Mouse (Mus musculus) forebrain, embryonic 11.5 days (tissue): Measurements from ENCODE around the gene Gstz1. TPM values are rescaled to one million over a fixed set of nuclear protein-coding genes. Genes with fewer than 3 reads are reported as not detected.

Source experiments
- ATAC-seq: fragments of 200-750 bp; cut with Nextera tagmentation; replicated peaks from 2 replicates; pipeline ENCODE4 v1.8.0; 2017; ENCODE audit warnings: moderate TSS enrichment; ENCODE audit not compliant: low FRiP score
- DNase-seq: peaks from one replicate; pipeline ENCODE4 v3.0.0-alpha.2; 2017; ENCODE audit warnings: low spot score
- H3K27ac ChIP-seq: fragments of 300-500 bp; sonication (generic); 2 replicates; pipeline ENCODE4 v1.5.1; 2014; ENCODE audit warnings: low read depth, low read length
- H3K27me3 ChIP-seq: fragments of 300-500 bp; sonication (generic); 2 replicates; pipeline ENCODE4 v1.6.1; 2014; ENCODE audit warnings: mild to moderate bottlenecking, low read length, mixed read lengths; ENCODE audit not compliant: control insufficient read depth, insufficient read depth
- H3K36me3 ChIP-seq: fragments of 300-500 bp; sonication (generic); 2 replicates; pipeline ENCODE4 v1.6.1; 2014; ENCODE audit warnings: mild to moderate bottlenecking, low read length, moderate library complexity, mixed read lengths; ENCODE audit not compliant: control insufficient read depth, insufficient read depth
- H3K4me1 ChIP-seq: fragments of 300-500 bp; sonication (generic); replicated peaks from 2 replicates; pipeline ENCODE4 v1.6.1; 2014; ENCODE audit warnings: low read length, mixed read lengths; ENCODE audit not compliant: control insufficient read depth, insufficient read depth
- H3K4me2 ChIP-seq: fragments of 300-500 bp; sonication (generic); 2 replicates; pipeline ENCODE4 v1.6.1; 2014; ENCODE audit warnings: low read depth, mild to moderate bottlenecking, low read length, moderate library complexity, mixed read lengths; ENCODE audit not compliant: severe bottlenecking
- H3K4me3 ChIP-seq: fragments of 300-500 bp; sonication (generic); 2 replicates; pipeline ENCODE4 v1.5.1; 2014; ENCODE audit warnings: low read depth, low read length
- H3K9ac ChIP-seq: fragments of 300-500 bp; sonication (generic); 2 replicates; pipeline ENCODE4 v1.6.1; 2014; ENCODE audit warnings: low read length
- H3K9me3 ChIP-seq: fragments of 300-500 bp; sonication (generic); 2 replicates; pipeline ENCODE4 v1.6.1; 2016; ENCODE audit warnings: low read length, mixed read lengths; ENCODE audit not compliant: control insufficient read depth
- WGBS: fragments of 180-500 bp; shearing (Covaris S2); extraction: QIAGEN DNeasy Blood & Tissue Kit; methylation state at CpG from one replicate; pipeline ENCODE4 v1.1.7; 2014; 5-methylcytosine and 5-hydroxymethylcytosine counted together
- polyA plus RNA-seq: library from polyadenylated mRNA; unstranded; fragments of >200 nt; fragmentation: Nextera tagmentation; extraction: Ambion mirVana; gene quantifications from 2 replicates; pipeline ENCODE4 v1.2.1, GENCODE M21; 2014

The Gstz1 gene
- polyA plus RNA-seq, 1 experiment from 2014 or later: 29.7 TPM

DNA sequence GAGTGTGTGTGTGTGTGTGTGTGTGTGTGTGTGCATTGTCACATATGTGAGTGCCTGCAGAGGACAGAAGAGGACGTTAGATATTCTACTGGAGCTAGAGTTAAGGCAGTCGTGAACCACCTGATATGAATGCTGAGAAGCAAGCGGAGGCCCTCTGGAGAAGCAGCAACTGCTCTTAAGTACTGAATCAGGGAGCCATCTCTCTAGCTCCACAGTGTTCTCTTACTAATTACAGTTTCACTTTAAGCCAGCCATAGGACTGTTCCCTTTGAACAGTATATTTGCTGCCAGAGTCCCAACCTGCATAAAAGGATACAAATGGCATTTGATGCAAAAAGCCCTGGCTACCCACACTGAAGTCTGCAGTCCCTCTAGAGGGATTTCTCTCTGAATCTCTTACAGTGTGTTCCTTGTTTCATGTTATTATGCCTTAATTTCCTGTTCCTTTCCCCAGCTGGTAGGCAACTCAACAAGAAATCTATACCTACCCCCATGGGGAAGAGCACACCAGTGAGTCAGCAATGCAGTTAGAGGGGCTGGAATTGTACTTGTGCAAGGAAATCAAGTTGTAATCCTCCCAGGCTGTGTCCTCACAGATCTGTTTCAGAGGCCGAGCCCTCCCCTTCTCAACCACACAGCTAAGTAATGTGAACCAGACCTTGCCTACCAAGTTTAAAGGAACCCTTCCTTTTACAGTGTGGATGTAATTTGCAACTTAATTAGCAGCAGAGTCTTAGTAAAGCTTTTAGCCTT is 28.4 kb downstream of the Gstz1 start:
- Histone ChIP-seq H3K9me3 (no peaks in the 10 kb centered on the region), H3K27ac (no peak overlapping the region), H3K4me2 (no peak overlapping the region), H3K4me1 (no peaks in the 10 kb centered on the region), H3K4me3 (no peak overlapping the region), H3K36me3 (no peaks in the 10 kb centered on the region; the same call in 1 of the 2 replicates), H3K27me3 (no peaks in the 10 kb centered on the region), H3K9ac (no peak overlapping the region)
- WGBS: 86% methylated on average over 4 of the region's 4 CpGs
- ATAC-seq (no peak), DNase-seq (no peak)

- H3K27ac ChIP-seq: no peak overlapping the region
- H3K9ac ChIP-seq: no peak overlapping the region
- ATAC-seq: no peak
- H3K4me1 ChIP-seq: no peaks in the 10 kb centered on the region
- no peak overlapping the region for H3K4me3 ChIP-seq
- 98% methylated on average over 4 of the region's 4 CpGs for WGBS
- H3K36me3 ChIP-seq: no peaks in the 10 kb centered on the region; the same call in 1 of the 2 replicates
- no peak for DNase-seq
- no peak overlapping the region for H3K4me2 ChIP-seq
- no peaks in the 10 kb centered on the region for H3K9me3 ChIP-seq
- H3K27me3 ChIP-seq: no peaks in the 10 kb centered on the region
Observed at GRCm38 (mm10) chr12:87177631-87178030, 30.7 kb downstream of the Gstz1 start.

GRCm38 (mm10) chr12:87193008-87193407 is 46.0 kb downstream of the Gstz1 start:
- no peak overlapping the region for H3K4me3 ChIP-seq
- 91% methylated on average over 3 of the region's 3 CpGs for WGBS
- no peaks in the 10 kb centered on the region for H3K9me3 ChIP-seq
- no peak overlapping the region for H3K9ac ChIP-seq
- ATAC-seq: no peak
- H3K27ac ChIP-seq: no peak overlapping the region
- peaks cover 3% of the 10 kb centered on the region; the same call in 1 of the 2 replicates for H3K4me1 ChIP-seq
- no peaks in the 10 kb centered on the region for H3K27me3 ChIP-seq
- no peak for DNase-seq
- H3K36me3 ChIP-seq: no peaks in the 10 kb centered on the region
- H3K4me2 ChIP-seq: no peak overlapping the region

GRCm38 (mm10) chr12:87195069-87195468 is 48.1 kb downstream of the Gstz1 start:
- no peaks in the 10 kb centered on the region for H3K27me3 ChIP-seq
- H3K4me2 ChIP-seq: no peak overlapping the region
- H3K36me3 ChIP-seq: no peaks in the 10 kb centered on the region
- H3K9me3 ChIP-seq: no peaks in the 10 kb centered on the region
- 79% methylated on average over 1 of the region's 1 CpGs for WGBS
- H3K9ac ChIP-seq: no peak overlapping the region
- ATAC-seq (no peak), DNase-seq (no peak)
- peaks cover 8% of the 10 kb centered on the region; the same call in 1 of the 2 replicates for H3K4me1 ChIP-seq
- no peak overlapping the region for H3K4me3 ChIP-seq
- H3K27ac ChIP-seq: no peak overlapping the region

GRCm38 (mm10) chr12:87196310-87196709 is 49.3 kb downstream of the Gstz1 start:
- Histone ChIP-seq H3K4me3 (no peak overlapping the region), H3K4me2 (no peak overlapping the region), H3K9me3 (no peaks in the 10 kb centered on the region), H3K36me3 (no peaks in the 10 kb centered on the region), H3K27me3 (no peaks in the 10 kb centered on the region), H3K9ac (no peak overlapping the region), H3K27ac (no peak overlapping the region), H3K4me1 (peaks cover 8% of the 10 kb centered on the region; the same call in 1 of the 2 replicates)
- ATAC-seq (no peak), DNase-seq (no peak)

DNA sequence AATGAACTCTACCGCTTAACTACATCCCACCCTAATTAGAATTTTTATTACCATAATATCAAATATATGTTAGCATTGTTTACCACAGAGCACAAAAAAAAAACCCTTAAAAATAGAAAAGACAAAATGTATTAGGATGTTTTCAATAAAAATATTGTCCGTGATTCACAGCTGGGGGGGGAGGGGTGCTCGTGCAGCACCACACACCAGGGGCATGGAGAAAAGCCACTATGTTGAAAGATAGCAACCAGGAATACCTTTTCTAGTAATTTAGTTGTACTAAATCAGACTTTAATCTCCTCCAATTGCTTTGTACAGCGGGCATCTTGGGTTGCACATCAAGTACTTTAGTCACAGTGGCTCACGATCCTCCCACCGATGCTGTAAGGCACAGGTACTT is 51.8 kb downstream of the Gstz1 start:
- H3K36me3 ChIP-seq: no peaks in the 10 kb centered on the region
- peak overlapping the region; percentile 85 for H3K9ac ChIP-seq
- no peak overlapping the region for H3K27ac ChIP-seq
- H3K9me3 ChIP-seq: no peaks in the 10 kb centered on the region
- no peaks in the 10 kb centered on the region for H3K27me3 ChIP-seq
- DNase-seq: no peak
- peaks cover 8% of the 10 kb centered on the region; the same call in 1 of the 2 replicates for H3K4me1 ChIP-seq
- H3K4me2 ChIP-seq: peak overlapping the region; percentile 90
- peak overlapping the region; percentile 82 for H3K4me3 ChIP-seq
- ATAC-seq: no peak
- 61% methylated on average over 6 of the region's 6 CpGs for WGBS

DNA sequence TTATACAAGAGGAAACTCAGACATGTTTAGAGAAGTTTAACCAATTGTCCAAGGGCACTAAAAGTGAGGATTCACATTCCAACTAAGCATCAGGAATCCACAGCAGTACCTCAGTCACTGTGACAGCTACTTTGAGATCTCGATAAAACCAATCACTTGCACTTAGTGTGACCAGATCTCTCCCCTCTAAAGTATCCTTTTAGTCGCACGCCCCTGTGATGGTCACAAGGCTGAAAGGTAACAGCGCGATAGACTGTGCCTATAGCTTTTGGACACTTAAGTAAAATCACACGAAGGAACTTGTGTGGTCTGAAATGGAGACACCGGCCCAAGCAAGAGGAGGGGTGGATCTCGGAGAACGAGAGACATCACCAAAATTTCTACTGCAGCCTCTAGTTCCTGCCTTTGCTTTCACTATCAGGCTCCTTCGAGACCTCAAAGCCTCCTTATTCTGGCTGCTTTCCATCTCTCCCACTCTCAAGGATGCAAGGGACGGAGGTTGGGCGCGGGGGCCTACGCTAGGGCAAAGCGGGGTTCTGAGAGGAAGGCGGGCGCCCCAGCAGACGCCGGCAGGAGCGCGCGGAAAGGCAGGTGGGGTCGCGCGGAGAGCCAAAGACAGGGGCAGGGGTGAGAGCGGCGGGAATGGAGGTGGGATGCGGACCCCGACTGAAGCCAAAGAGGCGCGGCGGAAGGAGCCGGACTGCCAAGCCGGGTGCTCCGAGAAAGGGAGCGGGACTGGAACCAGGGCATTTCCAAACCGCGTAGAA is 52.4 kb downstream of the Gstz1 start, which contains the start of gene Samd15:
Gene Samd15, plus strand, starts transcription at position 518 of the 767 bp plus-strand sequence.
- peak within 1 kb of the TSS; percentile 82 for H3K4me3 ChIP-seq
- 1% methylated on average over 38 of the region's 38 CpGs for WGBS
- H3K4me2 ChIP-seq: peak within 1 kb of the TSS; percentile 90
- peak; percentile 59 for ATAC-seq
- H3K36me3 ChIP-seq: no peaks in the 10 kb centered on the region
- no peaks in the 10 kb centered on the region for H3K27me3 ChIP-seq
- H3K9me3 ChIP-seq: no peaks in the 10 kb centered on the region
- peaks cover 8% of the 10 kb centered on the region; the same call in 1 of the 2 replicates for H3K4me1 ChIP-seq
- peak within 1 kb of the TSS; percentile 79 for H3K27ac ChIP-seq
- DNase-seq: no peak
- H3K9ac ChIP-seq: peak within 1 kb of the TSS; percentile 85

DNA sequence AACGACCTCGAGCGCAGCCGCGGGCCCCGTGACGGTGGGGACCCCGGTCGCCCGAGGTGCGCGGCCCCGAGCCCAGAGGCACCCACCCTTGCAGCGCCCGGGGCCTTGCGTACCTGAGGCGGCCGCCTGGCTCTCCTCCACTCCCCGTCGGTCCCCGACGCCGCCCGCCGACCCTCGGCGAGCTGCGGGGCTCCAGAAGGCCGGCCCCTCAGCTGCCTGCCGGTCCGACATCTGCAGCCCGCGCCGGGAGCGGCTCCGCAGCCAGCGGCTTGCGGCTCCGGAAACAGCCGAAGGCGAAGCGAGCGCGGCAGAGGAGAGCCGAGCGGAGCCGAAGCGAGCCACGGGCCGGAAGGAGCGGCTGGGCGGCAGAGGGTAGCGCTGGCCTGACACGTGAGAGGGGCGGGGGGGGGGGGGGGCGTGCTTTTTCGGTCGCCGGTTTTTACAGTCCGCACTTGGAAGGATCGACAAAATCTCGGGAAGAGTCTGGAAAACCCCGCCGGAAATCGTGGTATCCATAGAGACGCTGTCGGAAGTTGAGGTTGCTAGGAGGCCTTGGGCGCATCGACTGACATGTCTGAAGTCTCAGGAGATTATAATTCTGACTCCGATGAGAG is 53.1 kb downstream of the Gstz1 start, which contains the start of gene Tmed8:
Gene Tmed8, minus strand, starts transcription at position 482 of the 614 bp plus-strand sequence.
- Histone ChIP-seq H3K36me3 (no peaks in the 10 kb centered on the region), H3K4me2 (peak within 1 kb of the TSS; percentile 90), H3K4me1 (peaks cover 8% of the 10 kb centered on the region; the same call in 1 of the 2 replicates), H3K27me3 (no peaks in the 10 kb centered on the region), H3K27ac (peak within 1 kb of the TSS; percentile 79), H3K9ac (peak within 1 kb of the TSS; percentile 85), H3K4me3 (peak within 1 kb of the TSS; percentile 82), H3K9me3 (no peaks in the 10 kb centered on the region)
- WGBS: under 1% methylated on average over 51 of the region's 70 CpGs
- peak; percentile 89 for DNase-seq
- peak; percentile 95 for ATAC-seq
